Mouse (Mus musculus): ENCODE data around the gene Hoxb6. TPM values are rescaled to one million over a fixed set of nuclear protein-coding genes. Genes with fewer than 3 reads are reported as not detected.

The Hoxb6 gene
- total RNA-seq, 1 experiment from 2014 or later: not detected

DNA sequence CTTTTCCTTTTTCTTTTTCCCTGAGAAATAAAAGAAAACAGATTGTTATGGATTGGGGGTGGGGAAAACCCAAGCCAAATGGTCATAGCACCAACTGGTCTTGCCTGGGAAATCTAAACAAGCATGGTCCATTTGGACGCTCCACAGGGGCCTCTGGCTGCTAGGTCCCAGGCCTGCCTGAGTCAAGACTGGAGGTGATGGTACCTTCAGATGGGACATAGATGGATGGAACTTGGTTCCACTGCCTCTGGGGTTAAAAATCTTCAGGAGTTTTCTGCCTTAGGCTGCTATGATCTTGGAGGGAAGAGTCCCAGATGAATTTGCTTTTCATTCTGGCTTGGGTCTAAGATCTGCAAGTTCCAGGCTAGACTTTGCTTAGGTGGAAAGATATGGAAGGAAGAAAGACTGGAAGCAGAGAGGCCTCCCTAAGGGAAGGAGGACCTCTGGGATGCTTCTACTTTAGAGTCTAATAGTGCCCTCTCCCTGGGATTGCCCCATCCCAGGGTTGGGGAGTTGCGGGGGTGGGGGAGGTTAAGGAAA, 51.0 kb downstream of the Hoxb6 start:
- no peak for ATAC-seq (replicated peaks; ENCODE audit: insufficient number of reproducible peaks, low FRiP score, low TSS enrichment, poor library complexity, severe bottlenecking)

DNA sequence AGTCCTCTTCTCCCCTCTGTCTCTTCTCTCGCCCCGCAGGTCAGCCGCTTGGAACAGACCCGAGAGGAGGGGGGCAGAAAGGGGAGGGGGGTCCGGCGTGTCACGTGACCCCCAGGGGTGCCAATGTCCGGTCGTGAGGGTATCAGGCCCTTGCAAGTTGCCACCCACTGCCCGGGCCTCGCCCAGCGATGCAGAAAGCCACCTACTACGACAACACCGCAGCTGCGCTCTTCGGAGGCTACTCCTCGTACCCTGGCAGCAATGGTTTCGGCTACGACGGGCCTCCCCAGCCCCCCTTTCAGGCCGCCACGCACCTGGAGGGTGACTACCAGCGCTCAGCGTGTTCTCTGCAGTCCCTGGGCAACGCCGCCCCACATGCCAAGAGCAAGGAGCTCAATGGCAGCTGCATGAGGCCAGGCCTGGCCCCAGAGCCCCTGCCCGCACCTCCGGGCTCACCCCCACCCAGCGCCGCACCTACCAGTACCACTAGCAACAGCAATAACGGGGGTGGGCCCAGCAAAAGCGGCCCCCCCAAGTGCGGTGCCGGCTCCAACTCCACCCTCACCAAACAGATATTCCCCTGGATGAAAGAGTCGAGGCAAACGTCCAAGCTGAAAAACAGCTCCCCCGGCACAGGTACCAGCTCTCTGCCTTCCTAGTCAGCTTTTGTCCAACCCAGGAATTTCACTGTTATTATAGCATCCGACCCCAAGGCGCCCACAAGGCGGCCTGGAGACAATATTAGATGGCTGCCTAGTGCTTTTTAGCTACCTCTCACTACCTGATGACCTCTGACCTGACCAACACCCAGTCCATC, 52.0 kb downstream of the Hoxb6 start:
- no peak for ATAC-seq (replicated peaks; ENCODE audit: insufficient number of reproducible peaks, low FRiP score, low TSS enrichment, poor library complexity, severe bottlenecking)

DNA sequence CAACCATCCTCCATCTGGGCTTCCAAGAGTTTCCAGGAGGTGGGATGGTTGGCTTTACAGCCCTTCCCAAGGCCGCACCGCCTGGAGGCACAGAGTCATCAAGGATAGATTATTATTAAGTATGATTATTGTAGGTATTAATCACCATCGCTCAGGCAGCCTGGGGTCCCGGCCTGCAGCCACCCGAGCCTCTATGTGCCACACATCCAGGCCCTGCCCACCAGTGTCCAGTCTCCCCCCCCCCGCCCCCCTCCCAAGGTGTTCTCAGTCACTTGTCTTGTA, 52.5 kb downstream of the Hoxb6 start:
- ATAC-seq (replicated peaks; ENCODE audit: insufficient number of reproducible peaks, low FRiP score, low TSS enrichment, poor library complexity, severe bottlenecking): no peak

GRCm38 (mm10) chr11:96345220-96345892, 53.1 kb downstream of the Hoxb6 start:
- no peak for ATAC-seq (replicated peaks; ENCODE audit: insufficient number of reproducible peaks, low FRiP score, low TSS enrichment, poor library complexity, severe bottlenecking)

- ATAC-seq (replicated peaks; ENCODE audit: insufficient number of reproducible peaks, low FRiP score, low TSS enrichment, poor library complexity, severe bottlenecking): no peak
Measured at GRCm38 (mm10) chr11:96345893-96346806, 53.9 kb downstream of the Hoxb6 start.

- no peak for ATAC-seq (replicated peaks; ENCODE audit: insufficient number of reproducible peaks, low FRiP score, low TSS enrichment, poor library complexity, severe bottlenecking)
Measured at GRCm38 (mm10) chr11:96346916-96347520, 54.7 kb downstream of the Hoxb6 start.

DNA sequence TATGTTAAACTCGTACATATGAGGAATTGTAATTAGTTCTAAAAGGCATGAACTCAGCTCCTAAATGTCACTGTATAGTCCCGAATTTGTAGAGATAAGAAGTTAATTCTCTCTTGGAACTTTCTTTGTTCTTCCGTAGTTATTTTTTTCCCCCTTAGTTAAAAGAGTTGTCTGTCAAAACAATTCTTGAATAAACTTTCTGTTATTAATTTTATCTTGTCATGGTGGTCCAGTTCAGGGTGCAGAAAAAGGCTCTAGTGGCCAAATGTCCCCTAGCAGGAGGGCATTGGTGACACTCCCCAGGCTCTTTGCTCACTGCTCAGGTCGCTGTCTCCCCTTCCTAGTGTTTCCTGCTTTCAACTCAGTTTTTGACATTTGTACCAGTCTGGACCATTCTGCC, 55.4 kb downstream of the Hoxb6 start:
- ATAC-seq (replicated peaks; ENCODE audit: insufficient number of reproducible peaks, low FRiP score, low TSS enrichment, poor library complexity, severe bottlenecking): no peak

- ATAC-seq (replicated peaks; ENCODE audit: insufficient number of reproducible peaks, low FRiP score, low TSS enrichment, poor library complexity, severe bottlenecking): no peak
Measured at GRCm38 (mm10) chr11:96348141-96348928, 56.1 kb downstream of the Hoxb6 start.

GRCm38 (mm10) chr11:96348988-96349387, 56.7 kb downstream of the Hoxb6 start:
- ATAC-seq (replicated peaks; ENCODE audit: insufficient number of reproducible peaks, low FRiP score, low TSS enrichment, poor library complexity, severe bottlenecking): no peak

GRCm38 (mm10) chr11:96349491-96350340, 57.4 kb downstream of the Hoxb6 start:
- ATAC-seq (replicated peaks; ENCODE audit: insufficient number of reproducible peaks, low FRiP score, low TSS enrichment, poor library complexity, severe bottlenecking): no peak

GRCm38 (mm10) chr11:96350341-96350624, 58.0 kb downstream of the Hoxb6 start, which contains the start of gene Hoxb2:
Gene Hoxb2 (plus strand): TSS chr11:96350525.
- no peak for ATAC-seq (replicated peaks; ENCODE audit: insufficient number of reproducible peaks, low FRiP score, low TSS enrichment, poor library complexity, severe bottlenecking)

DNA sequence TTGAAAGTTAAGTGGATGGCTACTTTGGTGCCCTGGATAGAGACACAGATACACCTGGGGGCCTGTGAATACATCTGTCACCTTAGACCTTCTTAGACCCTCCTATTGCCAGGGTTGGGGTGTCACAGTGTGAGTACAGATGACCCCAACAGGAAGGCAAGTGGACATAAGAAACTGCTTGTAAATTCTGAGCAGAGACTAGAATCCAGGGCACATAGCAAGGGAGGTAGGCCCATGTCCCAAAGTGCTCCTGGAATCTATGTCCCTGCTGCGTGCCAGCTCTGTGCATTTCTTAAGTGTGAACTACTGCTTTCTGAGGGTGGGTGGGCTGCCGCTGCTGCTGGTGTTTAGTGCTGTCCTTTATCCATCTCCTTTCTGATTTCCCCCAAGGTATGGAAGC, 58.5 kb downstream of the Hoxb6 start:
- ATAC-seq (replicated peaks; ENCODE audit: insufficient number of reproducible peaks, low FRiP score, low TSS enrichment, poor library complexity, severe bottlenecking): no peak

Other genes starting within 250 kb of the Hoxb6 start
- gene Ube2z, start 227.1 kb upstream of the Hoxb6 start, total RNA-seq (2017): 36.8 to 37.9 TPM (median 37.2 TPM) in 3 replicates
- 1.6 to 31.3 TPM (median 27.1 TPM) in 3 replicates for gene Atp5g1, start 216.8 kb upstream of the Hoxb6 start, total RNA-seq (2017)
- not detected in 3 replicates for gene Calcoco2, start 180.5 kb upstream of the Hoxb6 start, total RNA-seq (2017)
- not detected in 3 replicates for gene Ttll6, start 158.7 kb upstream of the Hoxb6 start, total RNA-seq (2017)
- gene Hoxb13, start 98.2 kb upstream of the Hoxb6 start, total RNA-seq (2017): not detected in 3 replicates
- not detected in 3 replicates for gene Hoxb9, start 21.0 kb upstream of the Hoxb6 start, total RNA-seq (2017)
- not detected in 3 replicates for gene Hoxb8, start 10.6 kb upstream of the Hoxb6 start, total RNA-seq (2017)
- gene Hoxb7, start 5.9 kb upstream of the Hoxb6 start, total RNA-seq (2017): not detected in 3 replicates
- gene Hoxb5, start 10.9 kb downstream of the Hoxb6 start, total RNA-seq (2017): not detected in 3 replicates
- gene Hoxb4, start 25.8 kb downstream of the Hoxb6 start, total RNA-seq (2017): 4.7 to 6.6 TPM (median 5.2 TPM) in 3 replicates
- 1.4 to 2.1 TPM (median 1.8 TPM) in 3 replicates for gene Hoxb3, start 30.9 kb downstream of the Hoxb6 start, total RNA-seq (2017)
- not detected in 3 replicates for gene Hoxb2, start 58.0 kb downstream of the Hoxb6 start, total RNA-seq (2017)
- gene Hoxb1, start 73.3 kb downstream of the Hoxb6 start, total RNA-seq (2017): not detected in 3 replicates
- gene Skap1, start 172.1 kb downstream of the Hoxb6 start, total RNA-seq (2017): 35.6 to 134 TPM (median 47.4 TPM) in 3 replicates

Measured in monocyte, adult 5-6 weeks (primary cell).